Mouse (Mus musculus): Measurements from ENCODE around the gene Lmbr1l. TPM values are rescaled to one million over a fixed set of nuclear protein-coding genes. Genes with fewer than 3 reads are reported as not detected.

Gene Lmbr1l
- total and polyA plus RNA-seq, 3 experiments, result 23.4 to 30.4 (median 27.9) TPM

- dilution Hi-C loops (cut with MboI; ENCODE audit: extremely low pct_ligation_motif_present, extremely low pct_unique_long_range_greater_than_20kb, low sequenced_read_pairs) (no loop called here), in situ Hi-C loops (cut with MboI; ENCODE audit: low pct_ligation_motif_present, low pct_unique_long_range_greater_than_20kb, low sequenced_read_pairs) (loop anchor here (25.0 kb wide), 2 partner anchors 1280 to 1355 kb away; no protein-coding TSS in a partner anchor)
- Histone ChIP-seq H3K27me3 (replicated peaks) (no peaks in the 10 kb centered on the region), H3K36me3 (replicated peaks in 1 of 2; ENCODE audit: control insufficient read depth in 1 of 2, insufficient read depth in 1 of 2, low read length in 1 of 2) (peaks cover 0 to 25% of the 10 kb centered on the region in 2 experiments), H3K4me1 (ENCODE audit: control insufficient read depth in 1 of 2, insufficient read depth in 2 of 2) (peaks cover 3 to 4% of the 10 kb centered on the region in 2 experiments; a peak in 3 of 4 replicates), H3K4me3 (replicated peaks in 1 of 3; ENCODE audit: low read depth in 2 of 3, low read length in 2 of 3, poor library complexity in 1 of 3) (no peak overlapping the region), H3K9ac (ENCODE audit: insufficient read depth, low read depth) (no peak overlapping the region), H3K9me3 (replicated peaks; ENCODE audit: low read length) (no peaks in the 10 kb centered on the region), H3K27ac (ENCODE audit: insufficient read depth, low read depth) (no peak overlapping the region), H3K4me2 (ENCODE audit: insufficient read depth, low read depth, poor library complexity, severe bottlenecking) (no peak overlapping the region), H3K79me2 (replicated peaks; ENCODE audit: control insufficient read depth, extremely low read depth, insufficient read depth, poor library complexity, severe bottlenecking) (no peaks in the 10 kb centered on the region)
- DNase-seq (ENCODE audit: extremely low read depth), result no peak
- TF ChIP-seq ZNF384 (IDR thresholded peaks at IDR 0.05; ENCODE audit: low read depth, low read length) (no peak), PAX5 (IDR thresholded peaks at IDR 0.05; ENCODE audit: low read length) (no peak), ZC3H11A (IDR thresholded peaks at IDR 0.05; ENCODE audit: low read depth, low read length) (no peak), MAFK (IDR thresholded peaks at IDR 0.05; ENCODE audit: insufficient replicate concordance, low read length) (no peak), IRF4 (IDR thresholded peaks at IDR 0.05; ENCODE audit: low read depth, low read length) (no peak), ZKSCAN1 (IDR thresholded peaks at IDR 0.05; ENCODE audit: borderline replicate concordance, low read depth, low read length) (no peak), UBTF (IDR thresholded peaks at IDR 0.05; ENCODE audit: low read depth, low read length) (no peak), TBP (conservative IDR thresholded peaks at IDR 0.05; ENCODE audit: low read depth, low read length) (no peak), MYC (IDR thresholded peaks at IDR 0.05; ENCODE audit: low read depth, low read length) (no peak), MEF2A (IDR thresholded peaks at IDR 0.05; ENCODE audit: borderline replicate concordance, low read depth, low read length) (no peak), HCFC1 (IDR thresholded peaks at IDR 0.05; ENCODE audit: low read depth, low read length) (no peak), SIN3A (IDR thresholded peaks at IDR 0.05; ENCODE audit: low read length) (no peak), GABPA (IDR thresholded peaks at IDR 0.05; ENCODE audit: insufficient replicate concordance, low read depth, low read length) (no peak), TCF12 (IDR thresholded peaks at IDR 0.05; ENCODE audit: low read depth, low read length) (no peak), JUND (conservative IDR thresholded peaks at IDR 0.05; ENCODE audit: low read depth, low read length) (no peak), ETS1 (conservative IDR thresholded peaks at IDR 0.05; ENCODE audit: low read depth, low read length) (no peak)
These were observed 24.1 kb upstream of the Lmbr1l start for GRCm38 (mm10) chr15:98942081-98942480.

GRCm38 (mm10) chr15:98941539-98941938 is 23.5 kb upstream of the Lmbr1l start:
- no peak overlapping the region for H3K4me3 ChIP-seq (replicated peaks in 1 of 3; ENCODE audit: low read depth in 2 of 3, low read length in 2 of 3, poor library complexity in 1 of 3)
- H3K9ac ChIP-seq (ENCODE audit: insufficient read depth, low read depth), result no peak overlapping the region
- in situ Hi-C loops (cut with MboI; ENCODE audit: low pct_ligation_motif_present, low pct_unique_long_range_greater_than_20kb, low sequenced_read_pairs), result loop anchor here (25.0 kb wide), 2 partner anchors 1279 to 1354 kb away; no protein-coding TSS in a partner anchor
- no peak overlapping the region for H3K27ac ChIP-seq (ENCODE audit: insufficient read depth, low read depth)
- no peaks in the 10 kb centered on the region for H3K27me3 ChIP-seq (replicated peaks)
- H3K4me1 ChIP-seq (ENCODE audit: control insufficient read depth in 1 of 2, insufficient read depth in 2 of 2), result peaks cover 4 to 8% of the 10 kb centered on the region in 2 experiments; a peak in 3 of 4 replicates
- no peaks in the 10 kb centered on the region for H3K79me2 ChIP-seq (replicated peaks; ENCODE audit: control insufficient read depth, extremely low read depth, insufficient read depth, poor library complexity, severe bottlenecking)
- dilution Hi-C loops (cut with MboI; ENCODE audit: extremely low pct_ligation_motif_present, extremely low pct_unique_long_range_greater_than_20kb, low sequenced_read_pairs), result no loop called here
- no peak for TF ChIP-seq HCFC1 (IDR thresholded peaks at IDR 0.05; ENCODE audit: low read depth, low read length)
- no peak for TF ChIP-seq ZMIZ1 (IDR thresholded peaks at IDR 0.05; ENCODE audit: low read depth, low read length)
- no peak for TF ChIP-seq RCOR1 (conservative IDR thresholded peaks at IDR 0.05; ENCODE audit: low read depth, low read length)
- no peak for TF ChIP-seq ZKSCAN1 (IDR thresholded peaks at IDR 0.05; ENCODE audit: borderline replicate concordance, low read depth, low read length)
- TF ChIP-seq NRF1 (IDR thresholded peaks at IDR 0.05; ENCODE audit: low read depth, low read length), result no peak
- no peak for TF ChIP-seq MEF2A (IDR thresholded peaks at IDR 0.05; ENCODE audit: borderline replicate concordance, low read depth, low read length)
- TF ChIP-seq ZC3H11A (IDR thresholded peaks at IDR 0.05; ENCODE audit: low read depth, low read length), result no peak
- no peak for TF ChIP-seq MXI1 (IDR thresholded peaks at IDR 0.05; ENCODE audit: low read depth, low read length)
- no peak for TF ChIP-seq USF1 (IDR thresholded peaks at IDR 0.05; ENCODE audit: low read depth, low read length)
- no peak for TF ChIP-seq BHLHE40 (IDR thresholded peaks at IDR 0.05; ENCODE audit: low read depth, low read length)
- TF ChIP-seq NELFE (IDR thresholded peaks at IDR 0.05; ENCODE audit: low read depth, low read length), result no peak
- no peak for TF ChIP-seq MAZ (IDR thresholded peaks at IDR 0.05; ENCODE audit: low read depth, low read length)
- no peak overlapping the region for H3K4me2 ChIP-seq (ENCODE audit: insufficient read depth, low read depth, poor library complexity, severe bottlenecking)
- DNase-seq (ENCODE audit: extremely low read depth), result no peak
- H3K9me3 ChIP-seq (replicated peaks; ENCODE audit: low read length), result no peaks in the 10 kb centered on the region
- peaks cover 0 to 26% of the 10 kb centered on the region in 2 experiments for H3K36me3 ChIP-seq (replicated peaks in 1 of 2; ENCODE audit: control insufficient read depth in 1 of 2, insufficient read depth in 1 of 2, low read length in 1 of 2)

Data from CH12.LX (cell line).